Mouse (Mus musculus) adrenal gland, postnatal 4 days (tissue): Measurements from ENCODE around the gene Cmah. TPM values are rescaled to one million over a fixed set of nuclear protein-coding genes. Genes with fewer than 3 reads are reported as not detected.

Experiments used
- DNase-seq, 2 experiments: peaks; one replicate each; pipeline ENCODE4 v3.0.0; 2021 to 2022; ENCODE audit warnings: low spot score in 2 of 2, mixed read lengths in 2 of 2
- total RNA-seq, 2 experiments: library from RNA; stranded (reverse); gene quantifications; 2 replicates each; pipeline ENCODE4 v1.2.3; 2021

Cmah gene
- total RNA-seq, 2 experiments from 2014 or later: 2.2 to 3.3 TPM

- DNase-seq: no peak
Observed at GRCm38 (mm10) chr13:24415506-24416206, 88.5 kb downstream of the Cmah start.

GRCm38 (mm10) chr13:24416409-24416808 lies 89.2 kb downstream of the Cmah start:
- DNase-seq: no peak

GRCm38 (mm10) chr13:24418024-24418423 lies 90.8 kb downstream of the Cmah start:
- DNase-seq: no peak

- no peak for DNase-seq
Observed at GRCm38 (mm10) chr13:24418814-24419213, 91.6 kb downstream of the Cmah start.

- DNase-seq: no peak
Observed at GRCm38 (mm10) chr13:24419560-24420250, 92.5 kb downstream of the Cmah start.

- no peak for DNase-seq
Observed at GRCm38 (mm10) chr13:24421987-24422386, 94.8 kb downstream of the Cmah start.

GRCm38 (mm10) chr13:24430215-24430614 lies 103.0 kb downstream of the Cmah start:
- DNase-seq: no peak

- no peak for DNase-seq
Observed at GRCm38 (mm10) chr13:24431593-24431992, 104.4 kb downstream of the Cmah start.

GRCm38 (mm10) chr13:24442272-24442671 lies 115.1 kb downstream of the Cmah start:
- DNase-seq: no peak

GRCm38 (mm10) chr13:24443763-24444347 lies 116.7 kb downstream of the Cmah start:
- DNase-seq: no peak

- DNase-seq: no peak
Observed at GRCm38 (mm10) chr13:24444709-24445108, 117.5 kb downstream of the Cmah start.

- DNase-seq: no peak
Observed at GRCm38 (mm10) chr13:24445166-24445565, 118.0 kb downstream of the Cmah start.

- no peak for DNase-seq
Observed at GRCm38 (mm10) chr13:24446081-24446480, 118.9 kb downstream of the Cmah start.

GRCm38 (mm10) chr13:24447043-24447442 lies 119.8 kb downstream of the Cmah start:
- DNase-seq: no peak

GRCm38 (mm10) chr13:24448578-24448977 lies 121.4 kb downstream of the Cmah start:
- no peak for DNase-seq

- no peak for DNase-seq
Observed at GRCm38 (mm10) chr13:24451455-24451854, 124.3 kb downstream of the Cmah start.

- DNase-seq: no peak
Observed at GRCm38 (mm10) chr13:24453737-24454136, 126.5 kb downstream of the Cmah start.

GRCm38 (mm10) chr13:24456385-24456784 lies 129.2 kb downstream of the Cmah start:
- no peak for DNase-seq

- no peak for DNase-seq
Observed at GRCm38 (mm10) chr13:24460517-24460916, 133.3 kb downstream of the Cmah start.

- no peak for DNase-seq
Observed at GRCm38 (mm10) chr13:24463767-24464166, 136.6 kb downstream of the Cmah start.

GRCm38 (mm10) chr13:24466027-24466426 lies 138.8 kb downstream of the Cmah start:
- no peak for DNase-seq

GRCm38 (mm10) chr13:24467806-24468205 lies 140.6 kb downstream of the Cmah start:
- no peak for DNase-seq
